Mouse (Mus musculus) testis, adult 2 months (tissue): ENCODE measurements around the gene Caln1.

Experiments used
- CTCF ChIP-seq: fragments of 200-500 bp; IDR thresholded peaks from 2 replicates; pipeline ENCODE4 v1.5.1; 2012; ENCODE audit warnings: low read depth, mild to moderate bottlenecking, inconsistent platforms, low read length, moderate library complexity; ENCODE audit not compliant: control insufficient read depth, insufficient read depth, insufficient replicate concordance
- POLR2A ChIP-seq: fragments of 200-500 bp; IDR thresholded peaks from 2 replicates; pipeline ENCODE4 v1.6.1; 2012; ENCODE audit warnings: low read depth, mild to moderate bottlenecking, inconsistent platforms, low read length, moderate library complexity; ENCODE audit not compliant: control insufficient read depth

GRCm38 (mm10) chr5:130393618-130394355 lies 24.5 kb downstream of the Caln1 start:
- TF ChIP-seq POLR2A (no peak), CTCF (no peak)
